Mouse (Mus musculus) brain, embryonic 14.5 days (tissue): Measurements from ENCODE around the gene Dip2c. TPM values are rescaled to one million over a fixed set of nuclear protein-coding genes. Genes with fewer than 3 reads are reported as not detected.

ENCODE experiments used
- DNase-seq: peaks from one replicate; pipeline ENCODE4 v3.0.0-alpha.2; 2011; ENCODE audit warnings: low read depth
- CTCF ChIP-seq: fragments of 200-500 bp; IDR thresholded peaks from 2 replicates; pipeline ENCODE4 v1.5.1; 2012; ENCODE audit warnings: inconsistent platforms, mild to moderate bottlenecking, moderate library complexity, borderline replicate concordance; ENCODE audit not compliant: insufficient read depth, insufficient read length; ENCODE audit errors: extremely low read depth
- POLR2A ChIP-seq: fragments of 200-500 bp; IDR thresholded peaks from 2 replicates; pipeline ENCODE4 v1.6.1; 2012; ENCODE audit warnings: mild to moderate bottlenecking, inconsistent platforms, borderline replicate concordance; ENCODE audit not compliant: poor library complexity, insufficient read depth, insufficient read length, severe bottlenecking; ENCODE audit errors: extremely low read depth
- polyA plus RNA-seq: library from polyadenylated mRNA; depleted of rRNA; stranded (reverse); fragments of >200 nt; gene quantifications from 2 replicates; pipeline ENCODE4 v1.2.3, GENCODE M21; 2012

The Dip2c gene
- polyA plus RNA-seq, 1 experiment: 29.5 TPM

- no peak for DNase-seq
- TF ChIP-seq CTCF: no peak
- no peak for TF ChIP-seq POLR2A
Observed at GRCm38 (mm10) chr13:9393470-9393869, 117.1 kb downstream of the Dip2c start.

- DNase-seq: peak; percentile 20
- no peak for TF ChIP-seq CTCF
- no peak for TF ChIP-seq POLR2A
Observed at GRCm38 (mm10) chr13:9395286-9395685, 119.0 kb downstream of the Dip2c start.

GRCm38 (mm10) chr13:9398846-9399245 is 122.5 kb downstream of the Dip2c start:
- TF ChIP-seq CTCF: no peak
- TF ChIP-seq POLR2A: no peak

GRCm38 (mm10) chr13:9405399-9405798 is 129.1 kb downstream of the Dip2c start:
- no peak for TF ChIP-seq CTCF
- no peak for TF ChIP-seq POLR2A
- DNase-seq: no peak

More at GRCm38 (mm10) chr13:9398846-9399245, 122.5 kb downstream of the Dip2c start:
- peak; percentile 47 for DNase-seq

- TF ChIP-seq POLR2A (no peak), CTCF (no peak)
- no peak for DNase-seq
Observed at GRCm38 (mm10) chr13:9408983-9409382, 132.7 kb downstream of the Dip2c start.

- no peak for DNase-seq
- TF ChIP-seq POLR2A (no peak), CTCF (no peak)
Observed at GRCm38 (mm10) chr13:9418441-9418840, 142.1 kb downstream of the Dip2c start.

GRCm38 (mm10) chr13:9419213-9419612 is 142.9 kb downstream of the Dip2c start:
- no peak for TF ChIP-seq POLR2A
- TF ChIP-seq CTCF: no peak
- DNase-seq: no peak

GRCm38 (mm10) chr13:9421949-9422348 is 145.6 kb downstream of the Dip2c start:
- DNase-seq: no peak
- TF ChIP-seq CTCF (no peak), POLR2A (no peak)

- DNase-seq: peak; percentile 58
- no peak for TF ChIP-seq POLR2A
- no peak for TF ChIP-seq CTCF
Observed at GRCm38 (mm10) chr13:9422876-9423275, 146.5 kb downstream of the Dip2c start.

GRCm38 (mm10) chr13:9424434-9424833 is 148.1 kb downstream of the Dip2c start:
- no peak for TF ChIP-seq POLR2A
- no peak for DNase-seq

- TF ChIP-seq POLR2A: no peak
- no peak for TF ChIP-seq CTCF
- DNase-seq: no peak
Observed at GRCm38 (mm10) chr13:9426267-9426666, 149.9 kb downstream of the Dip2c start.

- TF ChIP-seq POLR2A (no peak), CTCF (no peak)
- DNase-seq: no peak
Observed at GRCm38 (mm10) chr13:9426779-9427178, 150.5 kb downstream of the Dip2c start.
